Mouse (Mus musculus): ENCODE data around the gene Ehd3.

Gene Ehd3

DNA sequence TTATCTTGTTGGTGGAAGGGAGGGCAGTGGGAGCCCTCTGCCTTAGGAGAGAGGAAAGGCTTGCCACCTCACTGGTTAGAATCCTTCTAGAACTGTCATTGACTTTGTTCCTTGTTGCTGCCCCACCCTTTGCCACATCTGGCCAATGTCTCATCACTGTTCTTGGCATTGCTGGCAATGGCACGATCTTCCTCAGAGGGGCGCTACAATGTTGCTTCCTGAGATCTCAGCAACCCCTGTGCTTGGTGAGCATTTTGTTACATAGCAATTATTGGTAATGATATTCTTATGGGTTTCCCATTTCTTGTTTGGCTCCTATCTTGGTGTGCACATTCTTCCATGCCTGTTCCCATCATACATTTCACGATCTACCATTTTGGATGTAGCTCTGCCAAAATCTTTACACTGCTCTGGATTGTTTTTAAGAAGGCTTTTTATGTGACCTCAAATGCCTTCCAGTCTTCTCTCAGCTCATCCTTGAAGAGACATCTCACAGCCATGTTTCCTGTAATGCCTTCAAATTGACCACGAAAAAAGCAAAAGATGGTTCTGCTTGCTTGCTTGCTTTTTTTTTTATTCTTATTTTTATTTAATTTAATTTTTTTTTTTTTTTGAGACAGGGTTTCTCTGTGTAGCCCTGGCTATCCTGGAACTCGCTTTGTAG, at the start of gene Ehd3:
Ehd3 (plus strand) TSS at position 614 of the 664 bp plus-strand sequence.
- WGBS: 83% methylated on average over 5 of the region's 5 CpGs

DNA sequence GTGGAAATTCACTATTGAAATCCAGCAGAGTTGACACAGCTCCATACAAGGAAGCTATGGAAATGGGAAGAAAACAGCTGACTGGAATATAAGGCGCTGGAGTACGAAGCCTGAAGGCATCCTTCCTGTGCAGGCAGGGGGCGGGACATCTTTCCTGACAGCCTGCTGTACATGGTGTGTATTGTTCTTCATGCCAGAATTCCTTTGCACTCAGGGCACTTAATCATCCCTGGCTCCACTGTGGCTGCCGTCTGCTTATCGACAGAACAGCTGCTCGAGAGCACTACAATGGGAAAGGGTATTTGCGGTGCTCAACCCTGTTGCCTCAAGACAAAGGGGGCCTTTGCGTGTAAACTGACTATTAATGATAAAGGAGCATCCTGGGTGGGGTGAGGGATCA, 33.0 kb upstream of the Ehd3 start:
- 33% methylated on average over 8 of the region's 8 CpGs for WGBS

DNA sequence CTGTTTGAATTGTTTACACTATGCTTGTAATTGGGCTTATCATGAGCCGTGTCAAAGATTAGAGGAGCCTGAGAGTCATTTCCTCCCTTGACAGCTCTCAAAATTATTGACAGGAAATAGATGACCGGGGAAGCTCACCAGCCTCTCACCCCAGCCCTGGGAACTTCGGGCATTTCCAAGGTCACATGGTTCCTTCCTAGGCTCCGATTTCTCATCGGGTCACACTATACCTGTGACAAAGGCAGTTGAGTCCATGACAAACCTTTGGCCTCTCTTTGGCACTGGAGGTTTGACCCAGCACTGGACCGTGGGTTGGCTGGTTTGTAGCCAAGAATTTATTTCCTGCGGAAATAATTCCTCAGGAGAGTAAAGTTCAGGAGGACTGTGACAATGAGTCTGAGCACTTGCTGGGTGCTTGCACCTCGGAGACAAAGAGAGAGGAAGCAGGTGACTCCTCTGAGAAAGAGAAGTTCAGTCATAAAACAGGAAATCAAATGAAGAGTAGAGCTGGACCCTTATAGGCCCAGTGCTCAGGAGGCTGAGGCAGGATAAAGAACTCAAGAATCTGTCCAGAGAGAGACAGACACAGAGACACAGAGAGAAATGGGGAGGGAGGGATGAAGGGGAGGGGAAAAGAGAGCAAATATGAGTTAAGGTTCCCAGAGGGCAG, 17.2 kb upstream of the Ehd3 start:
- WGBS: 81% methylated on average over 8 of the region's 8 CpGs

DNA sequence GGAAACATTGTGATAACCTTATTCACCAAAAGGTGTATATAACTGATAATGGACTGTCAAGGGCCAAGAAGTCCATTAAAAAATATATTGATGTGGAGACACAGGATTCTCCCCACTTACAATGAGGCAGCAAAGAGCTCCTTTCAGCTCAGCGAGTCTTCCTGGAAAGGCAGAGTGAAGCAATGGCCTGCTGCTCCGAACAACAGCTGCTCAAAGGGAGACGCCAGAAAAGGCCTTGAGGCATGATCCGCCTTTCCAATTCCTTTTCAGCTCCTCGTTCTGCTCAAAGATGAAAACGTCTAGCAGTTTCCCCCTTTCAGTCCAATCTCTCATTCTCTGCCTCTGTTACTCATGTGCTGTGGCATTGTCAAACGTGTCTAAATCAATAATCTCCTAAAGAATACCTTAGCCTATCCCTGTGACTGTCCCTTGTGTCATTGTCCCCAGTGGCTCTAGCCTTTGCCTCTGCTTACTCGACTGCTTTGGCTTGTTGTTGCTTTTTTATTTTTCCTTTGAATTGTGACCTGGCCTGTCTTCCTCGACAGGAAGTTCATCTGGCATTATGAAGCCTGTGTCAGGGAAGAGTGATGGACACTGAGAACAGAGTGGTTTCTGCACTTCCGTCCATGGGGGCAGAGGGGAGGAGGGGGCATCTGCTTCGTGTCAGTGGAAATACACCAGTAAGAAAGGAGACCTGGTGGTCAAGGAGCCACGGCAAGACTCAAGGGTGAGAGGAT, 13.5 kb upstream of the Ehd3 start:
- 50% methylated on average over 12 of the region's 12 CpGs for WGBS

DNA sequence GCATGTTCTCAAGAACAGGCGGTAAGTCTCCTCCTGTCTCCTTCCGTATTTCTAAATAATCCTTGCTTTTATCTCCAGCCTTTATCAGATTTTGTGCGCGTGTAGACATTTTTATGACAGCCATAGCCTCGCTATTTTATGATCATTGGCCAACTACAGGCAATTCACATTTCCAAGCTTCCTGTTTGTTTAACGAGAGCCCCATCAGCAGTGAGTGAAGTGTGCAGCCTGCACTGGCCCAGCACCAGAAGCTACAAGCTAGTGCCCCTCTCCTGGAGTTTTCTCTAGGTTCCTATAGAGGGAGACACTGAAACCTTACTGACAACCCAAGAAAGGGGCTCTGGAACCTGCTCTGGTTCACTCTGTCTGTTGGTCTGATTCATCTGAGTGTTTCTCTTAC, 7.1 kb upstream of the Ehd3 start:
- 76% methylated on average over 6 of the region's 6 CpGs for WGBS

DNA sequence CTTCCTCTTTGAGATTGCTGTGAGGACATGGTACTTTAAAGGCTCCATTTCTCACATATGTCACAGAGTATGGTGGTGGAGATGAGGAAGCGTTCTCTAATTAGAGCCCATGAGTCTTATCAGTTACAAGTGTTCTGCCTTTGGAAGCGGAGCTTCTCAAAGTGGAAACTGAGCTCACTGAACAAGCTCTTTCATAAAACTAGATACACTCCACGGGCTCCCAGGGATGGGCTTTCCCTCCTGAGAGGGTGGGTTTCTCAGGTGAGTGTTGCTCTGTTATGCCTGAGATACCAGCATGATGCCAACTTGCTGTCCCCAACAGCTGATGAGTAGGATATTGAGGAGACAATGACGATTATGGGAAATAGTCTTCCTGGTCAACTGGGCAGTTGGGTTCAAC, 6.2 kb upstream of the Ehd3 start:
- WGBS: 89% methylated on average over 4 of the region's 4 CpGs

DNA sequence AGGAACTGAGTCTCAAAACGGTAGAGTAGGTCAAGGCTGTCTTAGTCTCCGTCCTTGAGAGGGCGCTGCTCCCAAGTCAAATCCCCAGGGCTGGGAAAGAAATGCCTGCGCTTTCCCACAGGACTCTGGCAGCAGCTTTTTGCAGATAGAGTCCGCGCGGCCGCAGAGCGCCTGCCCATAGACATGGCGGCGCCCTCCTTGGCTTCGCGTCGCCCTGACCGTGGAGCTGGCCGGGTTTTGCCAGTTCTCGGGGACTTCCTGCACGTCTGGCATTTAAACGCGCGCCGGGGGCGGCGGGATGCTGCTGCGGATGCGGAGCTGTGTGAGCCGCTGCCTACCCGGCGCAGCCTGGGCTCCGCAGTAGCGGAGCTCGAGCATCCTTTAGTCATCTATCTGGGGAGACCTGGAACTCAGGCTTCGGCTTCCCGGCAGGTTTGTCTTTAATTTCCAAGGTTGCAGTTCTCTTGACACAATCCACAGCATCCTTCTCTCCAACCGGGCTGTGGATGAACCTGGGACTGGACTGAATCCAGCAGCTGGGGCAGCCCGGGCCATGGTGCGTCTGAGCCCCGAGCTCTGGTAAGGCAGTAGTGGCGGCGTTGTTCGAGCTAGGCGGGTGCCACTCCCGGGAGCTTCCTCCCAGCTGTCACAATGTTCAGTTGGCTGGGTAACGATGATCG, 798 bp downstream of the Ehd3 start:
- WGBS: under 1% methylated on average over 45 of the region's 45 CpGs

DNA sequence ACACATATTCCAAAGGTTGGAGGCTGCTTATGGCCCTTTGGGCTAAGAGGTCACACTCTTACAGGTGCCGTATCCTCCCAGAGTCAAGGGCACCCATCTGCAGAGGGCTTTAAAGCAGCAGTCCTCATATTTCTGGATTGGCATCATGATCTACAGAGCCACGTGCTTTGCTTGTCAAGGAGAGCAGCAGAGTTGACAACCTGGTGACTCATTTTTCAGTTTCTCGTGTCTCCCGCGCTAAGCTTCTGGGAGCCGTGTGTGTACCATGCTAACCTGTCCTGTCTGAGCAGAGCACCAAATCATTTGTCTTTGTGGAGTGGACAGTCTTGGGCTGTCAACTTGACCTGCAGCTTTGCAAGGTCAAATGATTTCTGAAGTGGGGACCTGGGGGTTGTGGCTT, 2.4 kb downstream of the Ehd3 start:
- 53% methylated on average over 6 of the region's 6 CpGs for WGBS

DNA sequence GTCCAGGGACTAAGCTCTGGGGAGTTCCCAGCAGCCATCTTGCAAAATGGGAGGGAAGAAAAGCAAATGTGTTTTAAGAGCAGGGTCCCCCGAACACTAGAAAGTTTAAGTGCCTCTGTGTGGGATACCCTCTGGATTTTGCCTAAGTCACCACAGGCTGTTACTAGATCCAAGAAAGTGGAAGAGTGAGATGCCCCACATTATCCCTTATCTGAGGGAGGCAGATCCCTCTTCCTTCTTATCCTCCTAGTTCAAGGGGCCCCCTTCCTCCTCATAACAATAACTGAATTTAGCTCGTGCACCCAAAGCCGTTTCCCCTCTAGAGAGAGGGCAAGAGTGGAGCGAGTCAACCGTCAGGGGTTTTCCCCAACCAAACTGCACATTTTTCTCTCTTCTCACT, 3.3 kb downstream of the Ehd3 start:
- WGBS: 90% methylated on average over 5 of the region's 5 CpGs

DNA sequence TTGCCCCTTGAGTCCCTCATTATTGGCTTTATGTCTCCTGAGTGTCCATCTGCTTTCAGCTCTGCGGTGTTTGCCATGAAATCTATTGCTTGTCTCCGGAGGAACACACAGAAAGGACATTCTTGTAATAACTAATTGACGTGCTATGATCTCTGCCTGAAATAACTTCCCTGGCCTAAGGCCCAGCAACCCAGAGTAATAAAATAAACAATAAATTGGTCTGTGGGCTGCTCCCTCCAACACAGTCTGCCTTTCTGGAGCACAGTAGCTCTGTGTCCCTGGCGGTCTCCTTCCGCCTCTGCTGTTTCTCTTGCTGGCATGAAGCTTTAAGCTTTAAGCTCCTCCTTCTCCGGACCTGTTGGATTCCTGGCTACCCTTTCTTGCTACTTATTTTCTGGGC, 4.5 kb downstream of the Ehd3 start:
- 36% methylated on average over 6 of the region's 6 CpGs for WGBS

DNA sequence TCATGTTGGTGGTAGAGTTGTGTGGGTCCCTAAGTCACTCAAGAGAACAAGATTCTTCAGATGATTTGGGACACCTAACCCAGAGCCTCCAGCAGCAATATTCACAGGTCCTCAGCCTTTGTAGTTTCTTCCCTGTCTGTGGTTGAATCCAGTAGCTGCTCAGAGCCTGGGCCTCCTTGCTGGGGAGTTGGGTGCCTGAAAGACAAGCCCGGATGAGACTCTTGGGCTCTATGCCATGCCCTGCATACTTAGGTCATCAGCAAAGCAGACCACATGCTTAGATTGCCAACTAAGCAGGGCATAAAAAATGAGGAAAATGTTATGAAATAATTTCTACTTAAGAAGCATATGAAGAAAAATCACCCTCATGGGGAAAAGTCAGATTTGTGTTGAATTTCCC, 6.9 kb downstream of the Ehd3 start:
- 44% methylated on average over 1 of the region's 1 CpGs for WGBS

DNA sequence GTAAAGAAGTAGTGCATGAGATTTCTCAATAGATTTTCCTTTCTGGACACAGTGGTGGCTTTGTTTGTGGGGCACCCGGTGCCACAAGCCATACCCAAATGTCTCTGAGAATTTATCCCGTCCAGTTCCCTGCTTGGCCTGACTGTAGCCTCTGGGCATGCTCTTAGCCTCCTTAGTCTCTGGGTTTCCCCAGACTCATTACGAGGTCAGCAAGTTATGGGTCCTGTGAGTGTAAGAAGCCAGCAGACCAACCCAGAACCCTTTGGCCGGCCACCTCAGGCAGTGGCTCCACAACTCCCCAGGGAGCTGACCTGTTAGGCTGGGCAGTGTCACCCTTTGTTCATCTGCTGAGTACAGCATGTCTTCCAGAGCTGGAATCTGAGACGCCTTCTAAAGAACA, 7.6 kb downstream of the Ehd3 start:
- WGBS: 59% methylated on average over 5 of the region's 5 CpGs

DNA sequence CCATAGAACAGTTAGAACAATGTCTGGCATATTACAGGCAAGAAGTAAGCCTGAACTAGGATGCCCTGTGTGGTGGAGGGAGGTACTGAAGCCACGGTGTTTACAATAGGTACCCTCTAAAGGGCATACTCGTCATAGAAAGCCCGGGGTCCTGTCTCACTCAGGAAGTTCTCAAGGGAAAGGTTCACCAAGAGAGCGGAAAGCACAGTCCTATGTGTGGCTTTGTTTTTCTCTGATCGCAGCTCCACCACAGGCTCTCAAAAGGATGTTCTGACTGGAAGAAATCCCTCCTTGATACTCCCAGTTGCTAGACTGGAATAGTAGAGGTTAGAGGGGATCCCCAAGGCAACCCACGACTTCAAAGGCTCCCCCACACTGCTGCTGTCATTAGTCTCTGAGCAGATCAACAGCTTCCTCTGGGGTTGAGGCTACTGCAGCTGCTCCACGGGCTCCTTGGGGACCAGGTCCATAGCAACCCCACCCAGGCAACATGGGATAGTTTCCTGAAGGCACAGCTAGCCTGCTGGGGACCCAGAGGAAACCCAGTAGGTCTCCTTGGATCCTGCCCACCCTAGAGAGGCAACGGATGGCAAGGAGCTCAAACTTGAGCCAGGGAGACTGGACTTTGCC, 9.2 kb downstream of the Ehd3 start:
- WGBS: 75% methylated on average over 8 of the region's 8 CpGs

DNA sequence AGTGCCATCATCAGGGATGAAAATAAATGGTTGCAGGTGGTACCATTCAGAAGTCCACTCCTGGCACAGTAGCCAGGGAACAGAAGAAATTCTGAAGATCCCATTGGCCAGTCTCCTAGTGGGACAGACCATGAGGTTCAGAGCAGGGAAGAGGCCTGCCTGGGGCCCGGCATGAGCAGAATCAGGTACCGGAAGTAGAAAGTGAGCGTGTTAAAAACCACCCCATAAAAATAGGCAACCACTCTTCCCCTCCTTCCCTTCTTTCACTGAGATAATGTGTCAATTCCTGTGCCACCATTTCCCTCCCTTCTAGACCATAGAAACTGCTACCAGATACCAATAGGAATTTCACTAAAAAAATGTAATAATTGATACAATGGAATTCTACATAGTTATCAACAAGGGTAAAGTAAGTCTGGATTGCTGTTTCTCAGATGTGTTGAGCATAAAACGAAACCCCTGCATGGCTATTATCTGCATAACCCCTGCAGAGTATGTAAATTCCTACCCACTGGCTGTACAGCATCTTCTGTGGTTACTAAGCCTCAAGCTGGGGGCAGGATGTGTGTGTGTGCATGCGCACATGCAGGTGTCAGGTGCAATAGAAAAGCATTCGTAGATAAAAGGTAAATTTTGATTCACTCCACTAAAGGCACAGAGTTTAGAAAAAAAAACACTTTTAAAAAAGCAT, 10.7 kb downstream of the Ehd3 start:
- 92% methylated on average over 6 of the region's 6 CpGs for WGBS

DNA sequence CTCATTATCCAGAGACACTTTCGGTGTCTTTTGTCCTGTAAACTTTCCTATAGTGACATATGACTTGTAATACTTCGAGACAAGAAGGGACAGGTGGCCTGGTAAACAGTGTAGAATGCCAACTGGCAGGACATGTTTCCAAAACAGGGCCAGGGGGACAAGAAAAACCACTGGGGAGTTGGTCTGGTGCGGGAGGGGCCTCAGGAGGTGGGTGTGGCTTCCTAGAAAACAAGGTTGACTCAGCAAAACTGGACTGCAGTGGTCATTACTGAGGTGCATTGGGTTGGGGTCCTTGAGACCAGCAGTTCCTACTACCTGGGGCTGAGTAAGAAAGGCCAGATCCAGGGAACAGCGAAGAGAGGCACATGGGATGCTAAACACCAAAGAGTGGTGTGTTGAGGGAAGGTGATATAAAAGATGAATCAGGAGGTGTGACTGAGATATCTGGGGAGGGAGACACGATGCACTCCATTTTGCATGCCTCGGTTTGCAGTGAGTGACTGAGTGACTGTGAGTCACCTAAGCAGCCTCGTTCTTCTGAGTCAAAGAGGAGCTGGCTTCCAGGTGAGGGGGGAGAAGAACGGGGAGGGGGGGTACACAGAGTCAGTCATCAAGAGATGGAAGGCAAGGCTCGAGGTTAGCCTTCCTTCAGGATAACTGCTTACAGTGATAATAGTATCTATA, 13.9 kb downstream of the Ehd3 start:
- 69% methylated on average over 9 of the region's 9 CpGs for WGBS

DNA sequence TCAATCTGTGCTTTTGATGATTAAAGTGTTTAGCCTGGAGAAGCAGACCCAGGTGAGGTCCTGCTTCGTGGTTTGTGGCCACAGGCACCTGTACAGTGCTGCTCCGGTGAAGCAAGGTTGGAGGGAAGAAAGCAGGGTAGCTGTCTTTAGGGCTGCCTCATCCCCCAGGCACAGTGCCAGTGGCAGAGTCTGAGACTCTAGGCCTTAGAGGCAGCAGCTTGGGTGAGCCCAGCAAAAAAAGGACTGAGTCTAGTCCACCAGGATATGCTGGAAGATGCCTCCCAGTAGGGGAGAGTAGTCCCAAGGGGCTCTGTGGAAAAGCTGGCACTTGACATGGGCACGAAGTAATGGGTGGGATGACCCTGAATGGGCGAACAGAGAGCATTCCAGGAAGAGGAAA, 15.0 kb downstream of the Ehd3 start:
- 61% methylated on average over 4 of the region's 4 CpGs for WGBS

DNA sequence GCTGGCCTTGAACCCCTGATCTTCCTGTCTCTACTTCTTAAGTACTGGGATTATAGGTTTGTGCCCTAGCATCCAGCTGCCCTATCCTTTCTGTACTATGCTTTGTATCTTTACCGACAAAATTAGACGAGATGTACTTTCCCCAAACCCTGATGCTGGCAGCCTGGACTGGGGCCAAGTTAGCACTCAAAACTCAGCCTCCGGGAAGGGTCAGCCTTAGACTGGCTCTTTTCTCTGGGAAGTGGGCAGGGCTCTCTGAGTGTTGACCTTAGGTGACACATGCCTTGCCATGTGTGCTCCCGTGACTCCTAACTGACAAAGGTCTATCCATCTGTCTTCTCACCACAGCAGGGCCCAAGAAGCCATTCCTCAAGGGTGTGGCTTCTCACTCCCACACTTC, 16.8 kb downstream of the Ehd3 start:
- 50% methylated on average over 4 of the region's 4 CpGs for WGBS

DNA sequence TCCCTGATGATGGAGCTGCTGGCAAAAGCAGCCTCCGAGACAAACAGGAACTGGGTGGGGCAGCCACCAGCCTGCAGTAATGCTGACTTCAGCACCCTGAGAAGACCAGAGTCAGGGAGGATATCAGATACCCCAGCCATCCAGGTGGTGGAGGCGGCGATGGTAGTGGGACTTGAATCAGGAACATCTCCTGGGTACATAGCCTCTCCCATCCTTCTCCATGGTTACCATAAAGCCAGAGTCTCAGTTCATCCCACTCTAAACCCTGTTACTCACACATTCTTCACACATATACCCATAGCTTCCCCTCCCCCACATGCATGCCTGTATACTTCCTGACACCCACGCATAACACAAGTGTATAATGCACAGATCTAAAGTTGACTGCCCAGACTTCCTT, 18.3 kb downstream of the Ehd3 start:
- WGBS: 47% methylated on average over 4 of the region's 4 CpGs

DNA sequence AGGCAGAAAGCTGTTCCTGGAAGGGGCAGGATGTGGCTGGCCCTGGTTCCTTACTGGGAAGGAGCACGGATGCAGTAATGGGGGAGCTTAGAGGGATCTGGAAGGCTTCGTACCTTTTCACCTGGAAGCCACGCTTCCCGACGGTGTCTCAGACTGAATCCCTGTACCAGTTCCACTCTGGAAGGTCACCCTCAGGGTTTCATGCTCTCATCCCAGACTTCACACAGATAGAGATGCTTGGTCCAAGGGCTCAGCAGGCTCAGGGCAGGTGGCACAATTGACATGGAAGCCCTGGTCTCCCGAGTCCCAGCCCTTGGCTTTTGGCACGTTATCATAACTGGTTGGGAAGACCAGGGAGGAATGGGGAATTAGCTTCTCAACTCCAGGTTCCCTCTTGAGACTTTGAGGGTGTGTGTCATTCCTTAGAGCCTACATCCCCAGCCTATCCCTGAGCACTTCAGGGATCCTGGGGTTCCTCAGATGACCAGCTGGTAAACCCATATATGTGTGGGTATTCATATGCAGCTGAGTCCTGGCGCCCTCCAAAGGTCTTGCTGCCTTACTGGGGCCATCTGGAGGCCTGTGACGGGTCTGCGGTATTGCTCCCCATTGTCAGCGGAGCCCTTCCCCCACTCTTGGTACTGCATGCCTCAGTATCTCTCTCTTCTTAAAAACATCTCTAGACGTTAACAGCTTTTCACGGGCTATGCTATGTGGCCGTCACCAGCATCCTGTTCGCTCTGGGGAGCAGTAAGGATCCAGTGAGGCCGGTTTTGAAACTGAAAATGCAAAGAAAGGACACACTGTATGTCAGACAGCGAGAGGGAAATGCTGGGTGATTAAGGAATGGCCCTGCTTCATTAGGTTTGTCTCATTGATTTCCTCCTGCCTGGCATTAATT, 19.4 kb downstream of the Ehd3 start:
- 78% methylated on average over 17 of the region's 17 CpGs for WGBS

DNA sequence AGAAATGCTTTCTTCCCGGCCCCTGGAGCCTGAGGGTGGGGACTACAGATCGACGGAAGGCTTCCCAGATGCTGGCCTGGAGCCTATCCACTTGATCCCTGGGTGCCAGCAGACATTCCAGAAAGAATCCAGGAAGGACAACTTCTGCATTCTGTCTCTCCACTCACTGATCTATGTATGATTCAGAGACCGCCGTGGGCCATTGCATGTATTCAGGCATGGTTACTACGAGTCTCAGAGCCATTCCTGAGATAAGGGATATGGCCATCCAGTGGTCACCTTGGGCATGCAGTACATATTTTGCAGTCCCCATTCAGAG, 20.0 kb downstream of the Ehd3 start:
- WGBS: 79% methylated on average over 6 of the region's 6 CpGs

Measured in cerebral cortex, adult 2 months (tissue).